Mouse (Mus musculus): ENCODE data around the gene Rbm33.

The Rbm33 gene

GRCm38 (mm10) chr5:28412006-28412685 lies 95.2 kb downstream of the Rbm33 start:
- DNase-seq (ENCODE audit: low read depth): no peak

- no peak for DNase-seq (ENCODE audit: low read depth)
Measured at GRCm38 (mm10) chr5:28413533-28413932, 96.6 kb downstream of the Rbm33 start.

- DNase-seq (ENCODE audit: low read depth): no peak
Measured at GRCm38 (mm10) chr5:28414076-28414475, 97.2 kb downstream of the Rbm33 start.

- DNase-seq (ENCODE audit: low read depth): no peak
Measured at GRCm38 (mm10) chr5:28416029-28416428, 99.1 kb downstream of the Rbm33 start.

GRCm38 (mm10) chr5:28418734-28419133 lies 101.8 kb downstream of the Rbm33 start:
- no peak for DNase-seq (ENCODE audit: low read depth)

- no peak for DNase-seq (ENCODE audit: low read depth)
Measured at GRCm38 (mm10) chr5:28419640-28420265, 102.8 kb downstream of the Rbm33 start.

- no peak for DNase-seq (ENCODE audit: low read depth)
Measured at GRCm38 (mm10) chr5:28423781-28424180, 106.9 kb downstream of the Rbm33 start.

- no peak for DNase-seq (ENCODE audit: low read depth)
Measured at GRCm38 (mm10) chr5:28425926-28426325, 109.0 kb downstream of the Rbm33 start.

GRCm38 (mm10) chr5:28450126-28450890 lies 133.4 kb downstream of the Rbm33 start:
- DNase-seq (ENCODE audit: low read depth): no peak

- DNase-seq (ENCODE audit: low read depth): peak; percentile 60
Measured at GRCm38 (mm10) chr5:28451053-28451638, 134.2 kb downstream of the Rbm33 start.

GRCm38 (mm10) chr5:28453086-28453485 lies 136.2 kb downstream of the Rbm33 start:
- DNase-seq (ENCODE audit: low read depth): no peak

GRCm38 (mm10) chr5:28453523-28453922 lies 136.6 kb downstream of the Rbm33 start:
- no peak for DNase-seq (ENCODE audit: low read depth)

GRCm38 (mm10) chr5:28454546-28454945 lies 137.6 kb downstream of the Rbm33 start:
- no peak for DNase-seq (ENCODE audit: low read depth)

- DNase-seq (ENCODE audit: low read depth): no peak
Measured at GRCm38 (mm10) chr5:28455721-28456120, 138.8 kb downstream of the Rbm33 start.

GRCm38 (mm10) chr5:28456366-28456765 lies 139.4 kb downstream of the Rbm33 start:
- no peak for DNase-seq (ENCODE audit: low read depth)

GRCm38 (mm10) chr5:28457921-28458641 lies 141.2 kb downstream of the Rbm33 start:
- DNase-seq (ENCODE audit: low read depth): no peak

GRCm38 (mm10) chr5:28458821-28459240 lies 141.9 kb downstream of the Rbm33 start:
- no peak for DNase-seq (ENCODE audit: low read depth)

- DNase-seq (ENCODE audit: low read depth): no peak
Measured at GRCm38 (mm10) chr5:28459456-28460225, 142.7 kb downstream of the Rbm33 start.

- DNase-seq (ENCODE audit: low read depth): no peak
Measured at GRCm38 (mm10) chr5:28460556-28461350, 143.8 kb downstream of the Rbm33 start.

- DNase-seq (ENCODE audit: low read depth): no peak
Measured at GRCm38 (mm10) chr5:28461376-28461775, 144.5 kb downstream of the Rbm33 start.
